Mouse (Mus musculus): ENCODE results near the gene Cfap54.

DNA sequence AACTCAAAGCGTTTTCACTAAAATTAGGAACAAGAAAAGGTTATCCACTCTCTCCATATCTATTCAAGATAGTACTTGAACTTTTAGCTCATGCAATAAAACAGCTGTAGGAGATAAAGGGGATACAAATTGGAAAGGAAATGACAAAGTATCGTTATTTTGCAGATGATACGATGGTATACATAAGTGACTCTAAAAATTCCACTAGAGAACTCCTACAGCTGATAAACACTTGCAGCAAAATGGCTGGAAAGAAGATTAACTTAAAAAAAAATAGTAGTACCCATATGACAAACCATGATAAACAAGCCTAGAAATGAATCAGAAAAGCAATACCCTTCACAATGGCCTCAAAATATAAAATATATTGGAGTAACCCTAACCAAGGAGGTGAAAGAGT, 352.7 kb downstream of the Cfap54 start:
- TF ChIP-seq POLR2A (IDR thresholded peaks at IDR 0.05; ENCODE audit: control insufficient read depth, extremely low read depth, insufficient read depth, low read length, poor library complexity), result no peak
- TF ChIP-seq CTCF (IDR thresholded peaks at IDR 0.05; ENCODE audit: borderline replicate concordance, control insufficient read depth, extremely low read depth, insufficient read depth, low read length, poor library complexity), result no peak
